Mouse (Mus musculus) forebrain, embryonic 14.5 days (tissue): Measurements from ENCODE around the gene B4galt5. TPM values are rescaled to one million over a fixed set of nuclear protein-coding genes. Genes with fewer than 3 reads are reported as not detected.

Source experiments
- ATAC-seq: fragments of 200-750 bp; cut with Nextera tagmentation; 2 replicates; pipeline ENCODE4 v1.8.0; 2017; ENCODE audit warnings: mild to moderate bottlenecking, moderate library complexity
- DNase-seq: peaks from one replicate; pipeline ENCODE4 v3.0.0-alpha.2; 2015; ENCODE audit warnings: low spot score
- H3K27ac ChIP-seq: fragments of 300-500 bp; sonication (generic); 2 replicates; pipeline ENCODE4 v1.5.1; 2014; ENCODE audit warnings: low read depth, mild to moderate bottlenecking, control low read depth, low read length, moderate library complexity
- H3K27me3 ChIP-seq: fragments of 300-500 bp; sonication (generic); replicated peaks from 2 replicates; pipeline ENCODE4 v1.6.1; 2014; ENCODE audit warnings: low read length, control low read depth, mixed read lengths; ENCODE audit not compliant: control insufficient read depth, insufficient read depth
- H3K36me3 ChIP-seq: fragments of 300-500 bp; sonication (generic); 2 replicates; pipeline ENCODE4 v1.6.1; 2014; ENCODE audit warnings: low read length, control low read depth; ENCODE audit not compliant: control insufficient read depth, insufficient read depth
- H3K4me1 ChIP-seq: fragments of 300-500 bp; sonication (generic); 2 replicates; pipeline ENCODE4 v1.6.1; 2014; ENCODE audit warnings: antibody characterized with exemption, low read length, control low read depth; ENCODE audit not compliant: control insufficient read depth, insufficient read depth
- H3K4me2 ChIP-seq: fragments of 300-500 bp; sonication (generic); 2 replicates; pipeline ENCODE4 v1.6.1; 2014; ENCODE audit warnings: mild to moderate bottlenecking, control low read depth, low read length
- H3K4me3 ChIP-seq: fragments of 300-500 bp; sonication (generic); 2 replicates; pipeline ENCODE4 v1.5.1; 2014; ENCODE audit warnings: low read depth, low read length, control low read depth
- H3K9ac ChIP-seq: fragments of 300-500 bp; sonication (generic); 2 replicates; pipeline ENCODE4 v1.6.1; 2014; ENCODE audit warnings: mild to moderate bottlenecking, low read length, control low read depth, moderate library complexity
- H3K9me3 ChIP-seq: fragments of 300-500 bp; sonication (generic); replicated peaks from 2 replicates; pipeline ENCODE4 v1.6.1; 2016; ENCODE audit warnings: low read length, control low read depth, mixed read lengths; ENCODE audit not compliant: control insufficient read depth
- WGBS: fragments of 180-500 bp; shearing (Covaris S2); extraction: QIAGEN DNeasy Blood & Tissue Kit; methylation state at CpG from one replicate; pipeline ENCODE4 v1.1.7; 2014; 5-methylcytosine and 5-hydroxymethylcytosine counted together
- polyA plus RNA-seq: library from polyadenylated mRNA; unstranded; fragments of >200 nt; fragmentation: Nextera tagmentation; extraction: Ambion mirVana; gene quantifications from 2 replicates; pipeline ENCODE4 v1.2.1, GENCODE M21; 2014

The B4galt5 gene
- polyA plus RNA-seq, 1 experiment from 2014 or later: 10.9 TPM

GRCm38 (mm10) chr2:167301601-167302000 lies 47.4 kb downstream of the B4galt5 start:
- DNase-seq (no peak), ATAC-seq (no peak)
- no peaks in the 10 kb centered on the region for H3K9me3 ChIP-seq
- WGBS: 91% methylated on average over 7 of the region's 7 CpGs
- H3K4me3 ChIP-seq: no peak overlapping the region
- H3K9ac ChIP-seq: no peak overlapping the region
- H3K4me1 ChIP-seq: peaks cover 9% of the 10 kb centered on the region; the same call in 1 of the 2 replicates
- H3K36me3 ChIP-seq: peaks cover 37% of the 10 kb centered on the region
- H3K27me3 ChIP-seq: no peaks in the 10 kb centered on the region
- no peak overlapping the region for H3K4me2 ChIP-seq
- H3K27ac ChIP-seq: no peak overlapping the region

DNA sequence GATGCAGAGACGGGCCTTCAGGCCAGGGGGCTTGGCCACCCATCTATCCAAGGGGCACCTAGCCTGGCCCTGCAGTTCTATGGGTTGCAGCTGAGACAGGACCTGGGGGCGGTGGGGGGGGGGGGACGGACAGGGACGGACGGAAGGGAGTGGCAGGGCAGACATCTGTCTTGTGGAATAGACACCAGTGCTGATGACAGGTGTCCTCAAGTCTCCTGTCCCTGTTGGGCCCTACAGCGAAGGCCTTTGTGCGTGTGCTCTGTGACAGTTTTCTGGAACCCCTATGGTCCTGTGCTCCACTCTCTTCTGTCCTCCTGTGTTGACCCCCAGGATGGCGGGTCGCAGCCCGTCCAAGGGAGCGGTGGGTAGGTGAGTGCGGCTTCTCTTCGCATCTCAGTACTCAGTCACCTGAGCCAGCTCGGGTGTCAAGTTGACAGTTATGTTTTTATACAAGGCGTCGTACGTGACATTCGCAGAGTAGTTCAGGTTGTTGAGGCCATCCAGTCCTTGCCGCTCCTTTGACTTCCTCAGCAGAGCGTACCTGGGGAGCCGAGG lies 48.0 kb downstream of the B4galt5 start:
- no peaks in the 10 kb centered on the region for H3K27me3 ChIP-seq
- H3K9ac ChIP-seq: no peak overlapping the region
- H3K4me1 ChIP-seq: peaks cover 9% of the 10 kb centered on the region; the same call in 1 of the 2 replicates
- no peak overlapping the region for H3K4me2 ChIP-seq
- WGBS: 96% methylated on average over 21 of the region's 21 CpGs
- no peak for DNase-seq
- no peak overlapping the region for H3K27ac ChIP-seq
- H3K36me3 ChIP-seq: peaks cover 31% of the 10 kb centered on the region
- no peaks in the 10 kb centered on the region for H3K9me3 ChIP-seq
- no peak for ATAC-seq
- H3K4me3 ChIP-seq: no peak overlapping the region

- 88% methylated on average over 6 of the region's 6 CpGs for WGBS
These were observed 48.9 kb downstream of the B4galt5 start for GRCm38 (mm10) chr2:167299861-167300667.

GRCm38 (mm10) chr2:167298729-167299705 lies 50.0 kb downstream of the B4galt5 start:
- DNase-seq (peak; percentile 69), ATAC-seq (peak; percentile 80)
- Histone ChIP-seq H3K4me1 (peaks cover 9% of the 10 kb centered on the region; the same call in 1 of the 2 replicates), H3K4me3 (no peak overlapping the region), H3K9me3 (no peaks in the 10 kb centered on the region), H3K36me3 (peaks cover 20% of the 10 kb centered on the region), H3K4me2 (no peak overlapping the region), H3K9ac (no peak overlapping the region), H3K27me3 (no peaks in the 10 kb centered on the region), H3K27ac (peak overlapping the region; percentile 73)
- 73% methylated on average over 27 of the region's 27 CpGs for WGBS

More at GRCm38 (mm10) chr2:167299861-167300667, 48.9 kb downstream of the B4galt5 start:
- no peak overlapping the region for H3K9ac ChIP-seq
- no peak overlapping the region for H3K4me2 ChIP-seq
- peak overlapping the region; percentile 73 for H3K27ac ChIP-seq
- H3K9me3 ChIP-seq: no peaks in the 10 kb centered on the region
- peaks cover 26% of the 10 kb centered on the region for H3K36me3 ChIP-seq
- no peaks in the 10 kb centered on the region for H3K27me3 ChIP-seq
- peak; percentile 38; the same call in 1 of the 2 replicates for ATAC-seq
- no peak for DNase-seq
- no peak overlapping the region for H3K4me3 ChIP-seq
- H3K4me1 ChIP-seq: peaks cover 9% of the 10 kb centered on the region; the same call in 1 of the 2 replicates

- WGBS: 94% methylated on average over 11 of the region's 11 CpGs
- Histone ChIP-seq H3K4me3 (no peak overlapping the region), H3K4me1 (peaks cover 9% of the 10 kb centered on the region; the same call in 1 of the 2 replicates), H3K4me2 (no peak overlapping the region), H3K27ac (no peak overlapping the region), H3K9ac (no peak overlapping the region), H3K27me3 (no peaks in the 10 kb centered on the region), H3K36me3 (peaks cover 17% of the 10 kb centered on the region), H3K9me3 (no peaks in the 10 kb centered on the region)
- ATAC-seq (no peak), DNase-seq (no peak)
These were observed 51.0 kb downstream of the B4galt5 start for GRCm38 (mm10) chr2:167297985-167298384.

- Histone ChIP-seq H3K36me3 (0 out of 2 replicates have a peak, but pooled peaks cover 3% of the 10 kb centered on the region), H3K4me2 (no peak overlapping the region), H3K9me3 (no peaks in the 10 kb centered on the region), H3K4me3 (no peak overlapping the region), H3K27ac (no peak overlapping the region), H3K4me1 (peaks cover 9% of the 10 kb centered on the region; the same call in 1 of the 2 replicates), H3K9ac (no peak overlapping the region; the same call in 1 of the 2 replicates), H3K27me3 (no peaks in the 10 kb centered on the region)
- 65% methylated on average over 15 of the region's 15 CpGs for WGBS
- no peak for ATAC-seq
- DNase-seq: no peak
These were observed 54.1 kb downstream of the B4galt5 start for GRCm38 (mm10) chr2:167294926-167295325.

- Histone ChIP-seq H3K27me3 (no peaks in the 10 kb centered on the region), H3K4me2 (no peak overlapping the region), H3K27ac (no peak overlapping the region), H3K4me3 (no peak overlapping the region), H3K9me3 (no peaks in the 10 kb centered on the region), H3K36me3 (no peaks in the 10 kb centered on the region), H3K9ac (no peak overlapping the region), H3K4me1 (0 out of 2 replicates have a peak, but pooled peaks cover 3% of the 10 kb centered on the region)
- DNase-seq (no peak), ATAC-seq (no peak)
- 76% methylated on average over 7 of the region's 7 CpGs for WGBS
These were observed 54.8 kb downstream of the B4galt5 start for GRCm38 (mm10) chr2:167294216-167294615.

DNA sequence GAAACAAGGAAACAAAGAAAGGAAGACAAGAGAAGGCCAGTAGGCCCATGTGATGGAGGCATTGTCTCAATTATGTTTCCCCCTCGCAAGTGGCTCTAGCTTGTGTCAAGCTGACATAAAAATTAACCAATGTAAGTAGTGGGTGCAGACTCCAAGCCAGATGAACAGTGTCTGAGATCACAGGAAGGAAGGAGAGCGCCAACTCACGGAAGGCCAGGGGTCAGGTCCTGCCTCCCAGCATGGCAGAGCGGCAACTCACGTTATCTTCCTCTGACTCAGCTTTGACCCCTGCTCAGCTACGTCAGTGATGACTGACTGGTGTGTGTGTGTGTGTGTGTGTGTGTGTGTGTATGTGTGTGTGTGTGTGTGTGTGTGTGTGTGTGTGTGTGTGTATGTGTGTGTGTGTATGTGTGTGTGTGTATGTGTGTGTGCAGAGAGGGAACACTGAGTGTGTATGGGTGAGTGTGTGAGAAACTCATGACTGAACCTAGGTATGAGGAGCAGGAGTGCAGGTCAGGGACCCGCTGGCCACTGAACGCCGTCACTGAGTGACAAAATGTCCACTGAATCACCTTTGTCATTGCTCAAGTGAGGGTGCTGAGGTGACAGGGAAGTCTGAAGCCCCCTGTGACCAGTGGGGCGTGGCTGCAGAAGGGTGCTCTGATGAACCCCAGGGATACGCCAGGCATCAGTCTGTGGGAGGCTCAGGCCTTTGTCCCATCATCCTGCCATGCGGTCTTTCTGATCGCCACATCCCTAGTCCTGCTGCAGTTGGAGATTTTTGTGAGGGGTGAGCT lies 55.5 kb downstream of the B4galt5 start:
- WGBS: 83% methylated on average over 13 of the region's 13 CpGs
- no peaks in the 10 kb centered on the region for H3K36me3 ChIP-seq
- no peaks in the 10 kb centered on the region for H3K4me1 ChIP-seq
- H3K9me3 ChIP-seq: no peaks in the 10 kb centered on the region
- no peak overlapping the region for H3K4me3 ChIP-seq
- no peak overlapping the region for H3K9ac ChIP-seq
- no peak for DNase-seq
- no peak for ATAC-seq
- H3K4me2 ChIP-seq: no peak overlapping the region
- no peak overlapping the region for H3K27ac ChIP-seq
- no peaks in the 10 kb centered on the region for H3K27me3 ChIP-seq
